Mouse (Mus musculus): ENCODE data around the gene Olfr1352.
"Not testable (repeated sequence)": the region's sequence is repeated elsewhere in the genome, so short reads cannot be mapped to it uniquely, and the experiment has no call there.

- TF ChIP-seq CTCF (conservative IDR thresholded peaks at IDR 0.05; ENCODE audit: insufficient read depth, insufficient read length, low read depth, low read length); POLR2A (IDR thresholded peaks at IDR 0.05; ENCODE audit: low read depth, low read length): not testable (repeated sequence)
Measured at GRCm38 (mm10) chr10:78950336-78950735, 30.5 kb upstream of the Olfr1352 start, which contains the start of gene Olfr8.
